Mouse (Mus musculus): ENCODE measurements at regions not wholly inside any gene's neighbourhood (a gene's known extent, or its start where the extent isn't known, plus 50 kb on each side); places are given as distances from the start of the nearest gene placed in this dataset.

GRCm38 (mm10) chr4:127636934-127637333 lies 279.0 kb upstream of the Gjb5 start:
- no peak for DNase-seq

GRCm38 (mm10) chr4:127635262-127635661 lies 277.3 kb upstream of the Gjb5 start:
- no peak for DNase-seq

DNA sequence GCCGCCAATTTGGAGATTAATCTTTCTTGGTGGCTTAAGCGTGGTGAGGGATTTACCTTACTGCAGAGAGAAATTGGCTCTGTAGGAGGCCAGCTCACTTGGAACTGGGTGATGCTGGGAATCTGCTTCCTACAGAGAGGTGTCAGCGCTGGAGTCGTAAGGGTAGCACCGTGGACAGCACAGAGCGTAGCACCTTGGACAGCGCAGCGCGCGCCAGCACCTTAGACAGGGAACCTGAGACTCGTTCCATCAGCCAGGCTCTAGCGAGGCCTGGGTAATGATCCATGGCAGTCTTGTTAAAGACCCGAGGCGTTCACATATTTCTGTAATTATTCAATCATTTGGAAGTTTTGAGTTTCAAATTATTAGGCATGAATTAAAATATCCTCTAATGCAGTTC lies 261.9 kb upstream of the Gjb5 start:
- DNase-seq: peak; percentile 71

- peak; percentile 36 for DNase-seq
Observed at GRCm38 (mm10) chr4:127612761-127613160, 254.8 kb upstream of the Gjb5 start.

DNA sequence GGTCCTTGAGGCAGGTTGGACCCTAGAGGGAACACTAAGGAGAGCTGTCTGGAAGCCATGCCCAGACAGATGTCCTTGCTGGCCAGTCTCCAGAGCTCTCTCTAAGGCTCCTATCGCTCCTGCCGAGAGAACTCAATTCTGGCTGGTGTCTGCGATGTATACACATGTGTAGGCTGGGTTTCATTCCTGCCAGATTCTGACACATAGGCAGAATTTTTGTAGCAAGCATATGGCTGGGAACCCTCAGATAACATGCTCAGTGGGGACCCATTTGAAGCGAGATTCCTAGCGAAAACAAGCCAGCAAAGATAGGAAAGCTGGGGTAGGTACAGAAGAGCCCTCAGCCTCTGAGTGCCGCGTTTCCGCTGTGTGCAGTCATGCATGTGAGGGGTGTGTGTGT lies 242.9 kb upstream of the Gjb5 start:
- DNase-seq: no peak

- DNase-seq: no peak
Observed at GRCm38 (mm10) chr4:127598610-127599009, 240.6 kb upstream of the Gjb5 start.

DNA sequence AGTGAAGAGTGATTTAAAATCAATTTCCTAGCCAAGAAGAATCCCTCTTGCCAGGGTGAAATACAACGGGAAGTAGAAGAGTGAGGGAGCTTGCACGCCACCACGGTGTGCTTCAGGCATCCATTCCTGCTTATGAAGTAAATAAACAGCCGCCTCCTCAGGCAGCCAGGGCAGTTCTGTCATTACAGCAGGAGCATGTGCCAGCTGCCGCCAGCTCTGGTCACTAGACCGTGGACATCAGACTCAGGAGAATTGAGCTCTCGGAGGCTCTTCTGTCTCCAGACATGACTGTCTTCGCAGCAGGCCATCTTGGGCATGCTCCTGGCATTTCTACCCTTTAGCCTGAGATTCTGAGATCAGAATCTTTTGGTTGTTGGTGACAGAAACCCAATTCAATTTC lies 236.1 kb upstream of the Gjb5 start:
- no peak for DNase-seq

GRCm38 (mm10) chr4:127591540-127591939 lies 233.6 kb upstream of the Gjb5 start:
- no peak for DNase-seq

GRCm38 (mm10) chr4:127586822-127587221 lies 228.8 kb upstream of the Gjb5 start:
- no peak for DNase-seq

DNA sequence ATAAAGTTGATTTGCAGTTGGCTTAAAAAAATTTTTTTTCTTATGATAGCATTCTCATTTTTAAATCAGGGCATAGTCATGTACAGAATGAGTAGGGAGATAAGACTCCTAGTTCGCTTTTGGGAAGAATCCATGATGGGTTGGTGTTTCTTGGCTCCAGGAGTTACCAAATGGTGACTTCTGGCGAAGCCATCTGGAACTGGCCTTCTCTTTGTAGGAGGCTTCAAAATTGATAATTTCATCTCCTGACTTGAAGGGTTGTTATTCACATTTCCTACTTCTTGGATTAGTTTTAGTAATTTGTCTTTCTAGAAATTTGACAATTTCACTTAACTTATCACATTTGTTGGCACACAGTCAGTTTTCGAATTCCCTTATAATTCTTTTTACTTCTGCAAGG lies 218.5 kb upstream of the Gjb5 start:
- DNase-seq: no peak

GRCm38 (mm10) chr4:127562602-127563001 lies 204.6 kb upstream of the Gjb5 start:
- DNase-seq: no peak

DNA sequence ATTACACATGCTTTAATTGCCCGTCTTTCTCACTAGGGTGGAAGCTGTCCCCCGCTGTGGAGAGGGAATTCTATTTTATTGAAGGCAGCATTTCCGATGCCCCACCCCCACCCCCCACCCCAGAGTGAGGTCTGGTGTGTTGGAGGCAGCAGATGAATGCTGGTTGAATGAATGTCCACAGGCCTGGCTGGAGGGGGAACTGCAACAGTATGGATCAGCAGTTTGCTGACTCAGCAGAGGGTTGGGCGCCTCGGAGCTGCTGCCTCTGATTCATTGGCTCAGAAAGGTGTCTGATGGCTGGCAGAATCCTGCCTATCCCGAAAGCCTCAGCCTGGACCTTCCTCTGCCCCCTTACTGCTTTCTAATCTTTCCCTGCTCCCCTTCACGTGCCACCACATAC lies 200.6 kb upstream of the Gjb5 start:
- no peak for DNase-seq

GRCm38 (mm10) chr4:127552456-127553225 lies 194.7 kb upstream of the Gjb5 start:
- DNase-seq: no peak

- DNase-seq: no peak
Observed at GRCm38 (mm10) chr4:127549581-127549980, 191.6 kb upstream of the Gjb5 start.

- no peak for DNase-seq
Observed at GRCm38 (mm10) chr4:127549018-127549417, 191.0 kb upstream of the Gjb5 start.

- DNase-seq: no peak
Observed at GRCm38 (mm10) chr4:127545106-127545505, 187.1 kb upstream of the Gjb5 start.

DNA sequence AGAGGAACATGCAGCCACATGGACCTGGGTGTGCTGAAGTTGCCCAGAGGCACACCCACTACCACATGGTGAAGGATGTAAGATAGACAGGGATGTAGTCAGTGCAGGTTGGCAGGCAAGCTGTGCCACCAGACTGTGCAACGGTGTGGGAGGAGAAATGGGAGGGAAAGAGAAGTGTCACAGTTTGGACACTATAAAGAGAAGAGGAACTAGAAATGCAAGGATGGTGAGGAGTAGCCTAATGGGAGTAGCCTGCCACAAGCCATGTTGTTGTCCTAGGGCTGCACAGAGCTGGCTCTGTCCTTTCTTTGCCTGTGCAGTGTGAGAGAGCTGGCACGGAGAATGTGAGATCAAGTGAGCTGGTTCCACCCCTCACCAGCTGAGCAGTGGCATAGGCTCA lies 185.3 kb upstream of the Gjb5 start:
- DNase-seq: no peak

GRCm38 (mm10) chr4:127542771-127543170 lies 184.8 kb upstream of the Gjb5 start:
- no peak for DNase-seq

GRCm38 (mm10) chr4:127536952-127537351 lies 179.0 kb upstream of the Gjb5 start:
- DNase-seq: peak; percentile 30

GRCm38 (mm10) chr4:127535630-127536029 lies 177.6 kb upstream of the Gjb5 start:
- no peak for DNase-seq

DNA sequence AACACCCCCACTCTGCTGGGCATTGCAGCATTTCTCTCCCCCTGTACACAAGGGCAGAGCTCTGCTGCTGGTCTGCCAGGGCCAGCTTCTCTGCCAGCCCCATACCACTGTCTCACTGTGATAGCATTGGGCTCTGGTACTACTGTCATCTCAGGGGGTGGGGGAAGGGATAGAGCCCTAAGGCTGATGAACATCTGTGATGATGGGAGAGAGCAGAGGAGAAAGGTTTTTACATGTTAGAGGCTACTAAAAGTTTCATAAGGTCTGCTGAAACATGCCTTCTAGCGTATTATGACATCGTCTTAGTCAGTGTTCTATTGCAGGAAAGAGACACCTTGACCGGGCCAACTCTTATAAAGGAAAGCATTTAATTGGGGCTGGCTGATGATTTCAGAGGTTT lies 176.4 kb upstream of the Gjb5 start:
- DNase-seq: no peak

DNA sequence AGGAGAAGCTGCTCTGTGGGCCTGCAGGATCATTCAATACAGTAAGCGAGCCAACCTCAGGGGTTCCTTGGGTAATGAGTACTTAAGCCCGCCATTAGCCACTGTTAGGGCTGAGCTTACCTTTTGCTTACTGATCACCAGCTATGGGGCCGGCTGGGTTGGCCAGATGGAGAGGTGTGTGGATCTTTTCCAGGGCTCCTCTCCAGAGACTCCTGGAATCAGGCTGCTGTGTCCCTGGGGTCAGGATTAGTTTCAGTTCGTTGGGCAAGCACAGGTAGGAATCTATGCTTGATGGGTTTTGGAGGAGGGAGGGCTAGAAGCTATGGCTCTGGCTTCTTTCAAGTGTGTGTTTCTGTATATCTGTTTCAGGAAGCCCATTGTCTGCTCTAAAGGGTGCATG lies 175.7 kb upstream of the Gjb5 start:
- no peak for DNase-seq

- no peak for DNase-seq
Observed at GRCm38 (mm10) chr4:127530779-127531178, 172.8 kb upstream of the Gjb5 start.

DNA sequence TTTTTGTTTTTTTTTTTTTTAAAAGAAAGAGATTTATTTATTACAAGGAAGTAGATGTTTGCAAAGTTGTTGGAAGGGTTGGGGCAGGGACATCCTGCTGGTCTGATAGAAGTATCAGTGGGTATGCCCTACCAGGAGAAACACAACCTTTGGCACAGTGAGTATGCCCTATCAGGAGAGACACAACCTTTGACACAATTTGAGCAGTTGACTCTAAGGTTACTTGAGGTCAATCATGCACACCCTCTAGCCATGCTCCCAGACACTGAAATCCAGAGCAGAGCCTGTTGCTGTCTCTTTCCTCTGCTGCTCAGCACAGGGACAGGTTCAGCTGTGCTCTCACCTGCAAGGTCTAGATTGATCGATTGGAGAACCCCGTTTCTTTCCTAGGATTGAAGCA lies 164.2 kb upstream of the Gjb5 start:
- DNase-seq: no peak

DNA sequence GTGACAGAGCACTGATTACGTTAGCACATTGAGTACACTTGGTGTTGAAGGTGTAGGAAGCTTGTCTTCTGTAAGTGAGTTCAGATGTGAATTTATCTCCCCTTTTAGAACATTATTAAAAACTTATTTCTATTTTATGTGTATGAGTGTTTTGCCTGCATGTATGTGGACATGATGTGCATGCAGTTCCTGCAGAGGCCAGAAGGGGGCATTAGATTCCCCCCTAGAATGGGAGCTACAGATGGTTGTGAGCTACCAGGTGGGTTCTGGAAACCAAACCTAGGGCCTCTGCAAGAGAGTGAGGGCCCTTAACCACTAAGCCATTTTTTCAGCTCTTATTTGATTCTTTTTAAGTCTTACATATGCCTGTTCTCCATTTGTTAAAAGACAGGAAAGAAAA lies 160.0 kb upstream of the Gjb5 start:
- DNase-seq: peak; percentile 14
